Mouse (Mus musculus): ENCODE data around the gene Tnfrsf9. TPM values are rescaled to one million over a fixed set of nuclear protein-coding genes. Genes with fewer than 3 reads are reported as not detected.

Gene Tnfrsf9
- total and polyA plus RNA-seq, 2 experiments from 2014 or later: 0.25 TPM; not detected in 1

- DNase-seq (ENCODE audit: low spot score) (no peak), ATAC-seq (ENCODE audit: low FRiP score) (no peak)
- Histone ChIP-seq H3K4me3 (ENCODE audit: low read depth, low read length) (no peak overlapping the region), H3K9me3 (ENCODE audit: low read length) (peaks cover 10% of the 10 kb centered on the region; the same call in 1 of the 2 replicates), H3K27ac (ENCODE audit: low read depth, low read length) (no peak overlapping the region), H3K9ac (replicated peaks; ENCODE audit: low read length, poor library complexity, severe bottlenecking) (no peak overlapping the region), H3K27me3 (ENCODE audit: insufficient read depth, low read length) (no peaks in the 10 kb centered on the region), H3K4me2 (ENCODE audit: low read depth, low read length, poor library complexity, severe bottlenecking) (no peak overlapping the region), H3K4me1 (ENCODE audit: insufficient read depth, low read length) (peaks cover 4% of the 10 kb centered on the region; the same call in 1 of the 2 replicates), H3K36me3 (ENCODE audit: insufficient read depth, low read length) (no peaks in the 10 kb centered on the region)
- no peak for TF ChIP-seq CTCF (IDR thresholded peaks at IDR 0.05)
- 93% methylated on average over 10 of the region's 10 CpGs for WGBS
Observed at GRCm38 (mm10) chr4:150875393-150875792, 39.0 kb upstream of the Tnfrsf9 start.

GRCm38 (mm10) chr4:150879631-150880030 is 34.7 kb upstream of the Tnfrsf9 start:
- Histone ChIP-seq H3K4me1 (ENCODE audit: insufficient read depth, low read length) (no peaks in the 10 kb centered on the region), H3K27ac (ENCODE audit: low read depth, low read length) (no peak overlapping the region), H3K36me3 (ENCODE audit: insufficient read depth, low read length) (no peaks in the 10 kb centered on the region), H3K4me3 (ENCODE audit: low read depth, low read length) (no peak overlapping the region), H3K27me3 (ENCODE audit: insufficient read depth, low read length) (no peaks in the 10 kb centered on the region), H3K9me3 (ENCODE audit: low read length) (peaks cover 10% of the 10 kb centered on the region; the same call in 1 of the 2 replicates), H3K4me2 (ENCODE audit: low read depth, low read length, poor library complexity, severe bottlenecking) (no peak overlapping the region), H3K9ac (replicated peaks; ENCODE audit: low read length, poor library complexity, severe bottlenecking) (no peak overlapping the region)
- ATAC-seq (ENCODE audit: low FRiP score) (no peak), DNase-seq (ENCODE audit: low spot score) (no peak)
- no peak for TF ChIP-seq CTCF (IDR thresholded peaks at IDR 0.05)
- WGBS: 97% methylated on average over 22 of the region's 22 CpGs

- H3K9ac ChIP-seq (replicated peaks; ENCODE audit: low read length, poor library complexity, severe bottlenecking): no peak overlapping the region
- H3K27me3 ChIP-seq (ENCODE audit: insufficient read depth, low read length): no peaks in the 10 kb centered on the region
- H3K4me2 ChIP-seq (ENCODE audit: low read depth, low read length, poor library complexity, severe bottlenecking): no peak overlapping the region
- no peak for DNase-seq (ENCODE audit: low spot score)
- no peaks in the 10 kb centered on the region for H3K36me3 ChIP-seq (ENCODE audit: insufficient read depth, low read length)
- H3K9me3 ChIP-seq (ENCODE audit: low read length): peaks cover 10% of the 10 kb centered on the region; the same call in 1 of the 2 replicates
- H3K4me3 ChIP-seq (ENCODE audit: low read depth, low read length): no peak overlapping the region
- H3K27ac ChIP-seq (ENCODE audit: low read depth, low read length): no peak overlapping the region
- H3K4me1 ChIP-seq (ENCODE audit: insufficient read depth, low read length): no peaks in the 10 kb centered on the region
- 84% methylated on average over 5 of the region's 5 CpGs for WGBS
- ATAC-seq (ENCODE audit: low FRiP score): no peak
- no peak for TF ChIP-seq CTCF (IDR thresholded peaks at IDR 0.05)
Observed at GRCm38 (mm10) chr4:150880364-150880763, 34.0 kb upstream of the Tnfrsf9 start.

GRCm38 (mm10) chr4:150882632-150883031 is 31.7 kb upstream of the Tnfrsf9 start:
- WGBS: 84% methylated on average over 5 of the region's 5 CpGs

GRCm38 (mm10) chr4:150887903-150888302 is 26.5 kb upstream of the Tnfrsf9 start:
- WGBS: 81% methylated on average over 5 of the region's 5 CpGs
- DNase-seq (ENCODE audit: low spot score) (no peak), ATAC-seq (ENCODE audit: low FRiP score) (no peak)
- Histone ChIP-seq H3K9me3 (ENCODE audit: low read length) (no peaks in the 10 kb centered on the region), H3K36me3 (ENCODE audit: insufficient read depth, low read length) (no peaks in the 10 kb centered on the region), H3K4me3 (ENCODE audit: low read depth, low read length) (no peak overlapping the region), H3K4me1 (ENCODE audit: insufficient read depth, low read length) (no peaks in the 10 kb centered on the region), H3K27me3 (ENCODE audit: insufficient read depth, low read length) (no peaks in the 10 kb centered on the region), H3K4me2 (ENCODE audit: low read depth, low read length, poor library complexity, severe bottlenecking) (no peak overlapping the region), H3K9ac (replicated peaks; ENCODE audit: low read length, poor library complexity, severe bottlenecking) (no peak overlapping the region), H3K27ac (ENCODE audit: low read depth, low read length) (no peak overlapping the region)
- no peak for TF ChIP-seq CTCF (IDR thresholded peaks at IDR 0.05)

More at GRCm38 (mm10) chr4:150882632-150883031, 31.7 kb upstream of the Tnfrsf9 start:
- no peaks in the 10 kb centered on the region for H3K4me1 ChIP-seq (ENCODE audit: insufficient read depth, low read length)
- no peak for DNase-seq (ENCODE audit: low spot score)
- H3K27me3 ChIP-seq (ENCODE audit: insufficient read depth, low read length): no peaks in the 10 kb centered on the region
- no peak overlapping the region for H3K4me3 ChIP-seq (ENCODE audit: low read depth, low read length)
- H3K4me2 ChIP-seq (ENCODE audit: low read depth, low read length, poor library complexity, severe bottlenecking): no peak overlapping the region
- peaks cover 10% of the 10 kb centered on the region; the same call in 1 of the 2 replicates for H3K9me3 ChIP-seq (ENCODE audit: low read length)
- no peak overlapping the region for H3K9ac ChIP-seq (replicated peaks; ENCODE audit: low read length, poor library complexity, severe bottlenecking)
- no peak overlapping the region for H3K27ac ChIP-seq (ENCODE audit: low read depth, low read length)
- no peak for ATAC-seq (ENCODE audit: low FRiP score)
- TF ChIP-seq CTCF (IDR thresholded peaks at IDR 0.05): no peak
- H3K36me3 ChIP-seq (ENCODE audit: insufficient read depth, low read length): no peaks in the 10 kb centered on the region

- Histone ChIP-seq H3K27ac (ENCODE audit: low read depth, low read length) (no peak overlapping the region), H3K9ac (replicated peaks; ENCODE audit: low read length, poor library complexity, severe bottlenecking) (no peak overlapping the region), H3K4me3 (ENCODE audit: low read depth, low read length) (no peak overlapping the region), H3K4me1 (ENCODE audit: insufficient read depth, low read length) (no peaks in the 10 kb centered on the region), H3K9me3 (ENCODE audit: low read length) (no peaks in the 10 kb centered on the region), H3K36me3 (ENCODE audit: insufficient read depth, low read length) (no peaks in the 10 kb centered on the region), H3K27me3 (ENCODE audit: insufficient read depth, low read length) (no peaks in the 10 kb centered on the region), H3K4me2 (ENCODE audit: low read depth, low read length, poor library complexity, severe bottlenecking) (no peak overlapping the region)
- ATAC-seq (ENCODE audit: low FRiP score): no peak
- WGBS: 90% methylated on average over 4 of the region's 4 CpGs
- DNase-seq (ENCODE audit: low spot score): no peak
- TF ChIP-seq CTCF (IDR thresholded peaks at IDR 0.05): no peak
Observed at GRCm38 (mm10) chr4:150888492-150888891, 25.9 kb upstream of the Tnfrsf9 start.
